ENCODE assay signal across 8 mouse cellular contexts in genomic region chr3:89280606-89281511, GRCm38 (mm10). TPM values are rescaled to one million over a fixed set of nuclear protein-coding genes. Genes with fewer than 3 reads are reported as not detected.
DNase-seq lines count a peak whose midpoint lies in the region; ATAC-seq and TF ChIP-seq lines count a peak whose summit lies in the region.

TSS of gene Efna1 (minus strand) at chr3:89281142.

- no peak for TF ChIP-seq CTCF in bone marrow macrophage, adult 2 months (IDR thresholded peaks at IDR 0.05; ENCODE audit: low read depth, low read length)
- no peak for TF ChIP-seq CTCF in stomach, postnatal 0 days (IDR thresholded peaks at IDR 0.05; ENCODE audit: low read depth)

- no peaks in the 10 kb centered on the region for H3K36me3 ChIP-seq in forebrain, embryonic 14.5 days (ENCODE audit: control insufficient read depth, insufficient read depth, low read length)
- H3K36me3 ChIP-seq in hindbrain, embryonic 12.5 days: no peaks in the 10 kb centered on the region
- no peaks in the 10 kb centered on the region for H3K36me3 ChIP-seq in midbrain, embryonic 10.5 days
- no peaks in the 10 kb centered on the region; the same call in 1 of the 2 replicates for H3K36me3 ChIP-seq in stomach, postnatal 0 days (ENCODE audit: control insufficient read depth, insufficient read depth, low read length)

- no peak for TF ChIP-seq EP300 in stomach, postnatal 0 days (optimal IDR thresholded peaks at IDR 0.05)

- WGBS in forebrain, embryonic 14.5 days: under 1% methylated on average over 52 of the region's 52 CpGs
- under 1% methylated on average over 52 of the region's 52 CpGs for WGBS in hindbrain, embryonic 12.5 days
- WGBS in midbrain, embryonic 10.5 days: under 1% methylated on average over 52 of the region's 52 CpGs
- WGBS in stomach, postnatal 0 days: under 1% methylated on average over 51 of the region's 52 CpGs

- DNase-seq in frontal cortex, postnatal 14 days (ENCODE audit: low spot score in 2 of 2): no peak
- peak; percentile 61 for DNase-seq in forebrain, embryonic 14.5 days (ENCODE audit: low spot score)
- peak; percentile 49 to 55 for DNase-seq in layer of hippocampus, postnatal 36 days
- peak; percentile 64 for DNase-seq in midbrain, embryonic 10.5 days (ENCODE audit: low spot score)
- peak; percentile 93 for DNase-seq in stomach, postnatal 0 days (ENCODE audit: low spot score)

- peak within 1 kb of the TSS; percentile 88 for H3K4me2 ChIP-seq in forebrain, embryonic 14.5 days (ENCODE audit: low read length)
- peak within 1 kb of the TSS; percentile 89 for H3K4me2 ChIP-seq in hindbrain, embryonic 12.5 days (replicated peaks)
- H3K4me2 ChIP-seq in stomach, postnatal 0 days (replicated peaks; ENCODE audit: low read depth): peak within 1 kb of the TSS; percentile 91

- no peak within 1 kb of the TSS for H3K27ac ChIP-seq in bone marrow macrophage, adult 2 months (ENCODE audit: insufficient read depth, low read depth, low read length)
- H3K27ac ChIP-seq in forebrain, embryonic 14.5 days (ENCODE audit: low read depth, low read length): peak within 1 kb of the TSS; percentile 65
- H3K27ac ChIP-seq in hindbrain, embryonic 12.5 days: no peak within 1 kb of the TSS
- peak within 1 kb of the TSS; percentile 74 for H3K27ac ChIP-seq in midbrain, embryonic 10.5 days (replicated peaks)
- peak within 1 kb of the TSS; percentile 96 for H3K27ac ChIP-seq in stomach, postnatal 0 days (replicated peaks)

- H3K9ac ChIP-seq in forebrain, embryonic 14.5 days (ENCODE audit: low read length): peak within 1 kb of the TSS; percentile 60
- H3K9ac ChIP-seq in hindbrain, embryonic 12.5 days: peak within 1 kb of the TSS; percentile 61
- peak within 1 kb of the TSS; percentile 89 for H3K9ac ChIP-seq in stomach, postnatal 0 days (ENCODE audit: low read length)

- H3K27me3 ChIP-seq in forebrain, embryonic 14.5 days (replicated peaks; ENCODE audit: control insufficient read depth, insufficient read depth, low read length): 0 out of 2 replicates have a peak, but pooled peaks cover 13% of the 10 kb centered on the region
- H3K27me3 ChIP-seq in hindbrain, embryonic 12.5 days: peaks cover 52% of the 10 kb centered on the region
- H3K27me3 ChIP-seq in midbrain, embryonic 10.5 days (ENCODE audit: low read depth, poor library complexity, severe bottlenecking): peaks cover 72% of the 10 kb centered on the region
- no peaks in the 10 kb centered on the region for H3K27me3 ChIP-seq in stomach, postnatal 0 days (ENCODE audit: control insufficient read depth, insufficient read depth, low read length)

- no peak for TF ChIP-seq POLR2A in bone marrow macrophage, adult 2 months (IDR thresholded peaks at IDR 0.05; ENCODE audit: borderline replicate concordance, low read depth, low read length)

- 0 out of 2 replicates have a peak, but pooled peaks have one; percentile 9 for ATAC-seq in frontal cortex, adult (ENCODE audit: low TSS enrichment)
- peak; percentile 30; the same call in 1 of the 2 replicates for ATAC-seq in forebrain, embryonic 14.5 days
- peak; percentile 24; the same call in 1 of the 2 replicates for ATAC-seq in hindbrain, embryonic 12.5 days (ENCODE audit: low FRiP score)
- peak; percentile 83 for ATAC-seq in stomach, postnatal 0 days (ENCODE audit: low FRiP score, low TSS enrichment)

- H3K4me3 ChIP-seq in bone marrow macrophage, adult 2 months (ENCODE audit: insufficient read depth, low read length): peak within 1 kb of the TSS; percentile 65
- H3K4me3 ChIP-seq in forebrain, embryonic 14.5 days (ENCODE audit: low read depth, low read length): peak within 1 kb of the TSS; percentile 41
- H3K4me3 ChIP-seq in hindbrain, embryonic 12.5 days: peak within 1 kb of the TSS; percentile 43
- peak within 1 kb of the TSS; percentile 61 for H3K4me3 ChIP-seq in midbrain, embryonic 10.5 days
- H3K4me3 ChIP-seq in stomach, postnatal 0 days (ENCODE audit: low read depth, low read length): peak within 1 kb of the TSS; percentile 67

- peaks cover 21% of the 10 kb centered on the region for H3K4me1 ChIP-seq in bone marrow macrophage, adult 2 months (ENCODE audit: control insufficient read depth, insufficient read depth, low read length)
- H3K4me1 ChIP-seq in forebrain, embryonic 14.5 days (ENCODE audit: control insufficient read depth, insufficient read depth, low read length): peaks cover 15% of the 10 kb centered on the region
- peaks cover 39% of the 10 kb centered on the region for H3K4me1 ChIP-seq in hindbrain, embryonic 12.5 days
- H3K4me1 ChIP-seq in midbrain, embryonic 10.5 days: peaks cover 46% of the 10 kb centered on the region
- peaks cover 11% of the 10 kb centered on the region; the same call in 1 of the 2 replicates for H3K4me1 ChIP-seq in stomach, postnatal 0 days (replicated peaks; ENCODE audit: control insufficient read depth, insufficient read depth)

- H3K9me3 ChIP-seq in forebrain, embryonic 14.5 days (replicated peaks; ENCODE audit: control insufficient read depth, low read length): no peaks in the 10 kb centered on the region
- H3K9me3 ChIP-seq in hindbrain, embryonic 12.5 days (replicated peaks): no peaks in the 10 kb centered on the region
- H3K9me3 ChIP-seq in midbrain, embryonic 10.5 days (replicated peaks): no peaks in the 10 kb centered on the region
- H3K9me3 ChIP-seq in stomach, postnatal 0 days (ENCODE audit: control insufficient read depth, low read length): no peaks in the 10 kb centered on the region

RNA-seq across cellular contexts. Expression of gene Efna1, which starts in this region (rescaled TPM):
- 0.96 TPM in 1 of 2 replicates, not detected in the other for polyA plus RNA-seq in bone marrow macrophage, adult 2 months (2012; ENCODE audit: insufficient read depth, insufficient read length, missing spikeins)
- 10.5 and 11.6 TPM in 2 replicates for polyA plus RNA-seq in forebrain, embryonic 14.5 days (2014; fragmentation: Nextera tagmentation; extraction: Ambion mirVana)
- 14.3 and 15.4 TPM in 2 replicates for polyA plus RNA-seq in hindbrain, embryonic 12.5 days (2016; fragmentation: Nextera tagmentation; extraction: Ambion mirVana)
- 1 to 10 TPM; 8.8 to 9.9 TPM for total RNA-seq in layer of hippocampus, postnatal 36 days (2021)
- polyA plus RNA-seq in midbrain, embryonic 10.5 days (2016; fragmentation: Nextera tagmentation; extraction: Ambion mirVana): 11.8 TPM in 2 replicates
- polyA plus RNA-seq in stomach, postnatal 0 days (2015; fragmentation: Nextera tagmentation; extraction: Ambion mirVana): 34.8 and 36.6 TPM in 2 replicates

Comparison
In these comparisons a context has a peak if more than half of its experiments do, and no peak if none do; other contexts are left out.
1. ATAC-seq: peak in every context shown above with its lines; median percentile 83 in stomach, postnatal 0 days; 30 in forebrain, embryonic 14.5 days; 24 in hindbrain, embryonic 12.5 days; 9 in frontal cortex, adult.
2. DNase-seq: peak in forebrain, embryonic 14.5 days (single experiment), layer of hippocampus, postnatal 36 days (2 of 2), midbrain, embryonic 10.5 days (single experiment) and stomach, postnatal 0 days (single experiment); none in frontal cortex, postnatal 14 days (0 of 2).
3. H3K27ac ChIP-seq: peak in forebrain, embryonic 14.5 days (single experiment), midbrain, embryonic 10.5 days (single experiment) and stomach, postnatal 0 days (single experiment); none in bone marrow macrophage, adult 2 months (single experiment) and hindbrain, embryonic 12.5 days (single experiment).
4. Peak in every context shown above with its lines, with median percentiles within 50 percentile points of each other: H3K4me3 ChIP-seq, H3K4me2 ChIP-seq and H3K9ac ChIP-seq.